Mouse (Mus musculus) v-Abl transformed pro-B cells (cell line): ENCODE results near the gene Mfsd1.

Experiments
- in situ Hi-C, 2 experiments: fragments of 400-800 bp; cut with MboI; formaldehyde crosslinking; loops; one replicate each; pipeline ENCODE4 v1.15.1; 2025; ENCODE audit not compliant: unreplicated experiment in 2 of 2

Gene Mfsd1

DNA sequence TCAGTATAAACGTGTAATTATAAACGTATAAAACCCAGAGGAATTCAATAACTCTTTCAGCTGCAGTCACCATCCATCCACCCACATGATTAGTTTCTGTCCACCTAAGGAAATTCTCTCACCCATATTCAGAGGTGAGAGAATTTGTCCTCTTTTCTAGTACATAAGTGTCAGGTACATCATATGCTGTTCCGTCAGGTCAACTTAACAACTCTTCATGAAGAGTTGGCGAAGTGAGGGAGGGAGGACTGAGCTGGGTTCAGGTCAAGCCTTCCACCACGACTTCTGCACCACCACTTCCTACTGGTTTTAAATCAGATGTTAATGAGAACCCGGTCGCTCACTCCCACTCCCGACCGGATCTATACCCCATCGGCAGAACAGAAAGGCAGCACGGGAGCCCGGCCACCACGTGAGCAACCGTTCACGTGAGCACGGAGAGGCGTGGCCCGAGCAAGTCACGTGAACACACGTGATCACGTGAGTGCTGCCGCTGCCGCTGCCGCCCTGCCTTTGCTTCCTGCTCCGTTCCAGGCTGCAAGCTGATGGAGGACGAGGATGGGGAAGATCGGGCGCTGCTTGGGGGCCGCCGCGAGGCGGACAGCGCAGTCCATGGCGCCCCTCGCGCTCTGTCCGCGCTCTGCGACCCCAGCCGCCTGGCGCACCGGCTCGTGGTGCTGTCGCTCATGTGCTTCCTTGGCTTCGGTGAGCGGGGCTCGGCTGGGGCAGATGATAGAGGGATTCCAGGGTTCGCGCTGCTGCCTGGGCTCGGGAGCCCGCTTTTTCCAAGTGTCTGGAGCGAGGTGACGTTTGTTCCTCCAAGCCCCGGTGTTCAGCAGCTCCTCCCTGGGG, at the start of gene Mfsd1:
Gene Mfsd1 (plus strand): TSS at position 469 of the 852 bp plus-strand sequence.
- in situ Hi-C loops = loop anchor here in 1 of 2 experiments (10.0 to 25.0 kb wide), 2 partner anchors 1628 to 1920 kb away; partner anchors contain the start of genes Ccnl1 and Lekr1

DNA sequence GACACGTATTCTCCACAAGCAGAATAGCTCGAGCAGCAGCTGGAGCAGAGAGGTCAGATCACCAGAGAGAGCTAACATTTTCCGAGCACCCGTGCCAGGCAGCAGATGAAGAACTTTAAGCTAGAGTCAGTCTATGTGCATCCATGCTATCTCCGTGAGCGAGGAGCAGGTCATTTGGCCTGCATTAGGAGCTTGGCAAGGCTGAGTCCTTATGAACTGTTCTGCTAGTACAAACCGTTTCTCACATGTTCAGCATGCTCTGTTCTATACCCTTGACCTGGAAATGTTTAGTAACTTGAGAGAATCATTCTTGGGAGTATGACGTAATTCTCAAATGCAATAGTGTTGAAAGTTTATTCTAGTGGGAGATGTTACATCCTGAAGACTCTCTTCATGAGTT, 38.9 kb upstream of the Mfsd1 start:
- in situ Hi-C loops = no loop called here

DNA sequence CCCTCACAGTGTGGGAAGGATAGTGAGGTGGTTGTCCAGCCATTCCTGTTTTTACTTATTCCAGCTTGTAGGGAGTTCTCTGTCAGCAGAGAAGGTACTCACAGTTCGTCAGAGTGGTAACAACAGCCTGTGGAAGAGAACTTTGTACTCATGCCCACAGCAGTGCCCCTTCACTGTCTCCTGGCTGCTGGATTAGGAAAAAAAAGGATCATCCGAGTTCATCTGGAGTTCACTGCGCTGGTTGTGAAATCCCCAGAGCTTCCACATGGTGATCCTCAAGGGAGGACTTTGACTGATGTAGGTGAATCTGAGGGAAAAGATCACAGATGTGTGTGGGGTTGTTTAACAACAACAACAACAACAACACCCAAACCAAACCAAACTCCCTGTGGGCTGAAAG, 31.3 kb upstream of the Mfsd1 start:
- in situ Hi-C loops = loop anchor here (10.0 to 25.0 kb wide), 3 partner anchors 564 to 1589 kb away; partner anchors contain the start of genes Rsrc1 (in 2 of the 2), Shox2 (in 2 of the 2) and Ccnl1 (in 1 of the 2)

DNA sequence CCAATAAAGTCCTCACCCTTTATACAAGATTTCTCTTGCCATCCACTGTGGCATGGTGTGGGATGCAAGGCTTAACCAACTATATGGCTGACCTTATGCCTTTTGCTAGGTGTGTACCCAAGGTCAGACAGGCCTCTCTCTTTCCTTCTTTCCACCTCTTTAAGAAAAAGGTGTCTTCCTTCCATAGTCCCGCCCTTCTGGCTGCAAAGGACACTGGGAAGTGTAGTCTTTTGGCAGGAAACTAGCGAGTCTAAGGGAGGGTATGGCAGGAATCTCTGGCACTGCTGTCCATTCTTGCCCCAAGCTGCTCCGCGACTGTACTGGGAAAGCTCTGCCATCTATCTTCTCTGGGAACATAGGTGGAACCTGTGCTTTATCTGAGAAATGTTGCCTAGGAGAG, 29.3 kb upstream of the Mfsd1 start:
- in situ Hi-C loops = loop anchor here (10.0 to 25.0 kb wide), 3 partner anchors 566 to 1591 kb away; partner anchors contain the start of genes Rsrc1 (in 2 of the 2), Shox2 (in 2 of the 2) and Ccnl1 (in 1 of the 2)

DNA sequence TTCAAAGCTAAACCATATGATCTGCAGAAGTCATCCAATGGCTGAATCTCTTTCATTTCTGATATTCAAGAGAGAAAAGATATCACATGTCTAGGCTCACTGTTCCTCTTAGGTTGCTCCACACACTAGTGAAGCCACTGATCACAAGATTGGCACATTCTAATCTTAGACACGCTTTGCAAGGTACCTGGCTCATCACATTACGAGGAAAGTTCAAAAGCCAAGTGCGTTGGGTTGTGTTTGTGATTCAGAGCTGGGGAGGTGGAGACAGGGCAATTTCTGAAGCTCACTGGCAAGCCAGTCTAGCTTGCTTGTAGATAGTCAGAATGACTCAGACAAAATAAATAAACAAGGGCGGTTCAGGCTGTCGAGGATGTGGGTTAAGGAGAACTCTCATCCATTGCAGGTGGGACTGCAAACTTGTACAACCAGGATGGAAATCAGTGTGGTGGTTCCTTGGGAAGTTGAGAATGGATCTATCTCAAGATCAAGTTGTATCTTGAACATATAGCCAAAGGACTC, 28.6 kb upstream of the Mfsd1 start:
- in situ Hi-C loops = loop anchor here (10.0 to 25.0 kb wide), 3 partner anchors 567 to 1592 kb away; partner anchors contain the start of genes Rsrc1 (in 2 of the 2), Shox2 (in 2 of the 2) and Ccnl1 (in 1 of the 2)

DNA sequence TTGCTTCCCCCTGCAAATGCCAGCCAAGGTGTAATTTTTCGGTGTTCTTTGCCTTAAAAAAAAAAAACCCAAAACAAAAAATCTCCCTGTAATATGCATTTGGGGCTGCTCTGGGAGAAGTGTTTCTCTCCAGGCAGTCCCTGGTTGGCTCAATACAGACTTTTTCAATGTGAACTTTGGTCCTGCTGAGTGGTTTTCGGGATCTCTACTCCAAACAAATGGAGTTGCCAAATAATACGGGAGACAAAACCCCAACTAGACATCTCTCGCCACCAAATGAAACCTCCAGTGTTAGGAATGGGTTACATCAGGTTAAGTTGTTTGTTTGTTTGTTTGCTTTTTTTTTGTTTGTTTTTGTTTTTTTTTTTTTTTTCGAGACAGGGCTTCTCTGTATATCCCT, 27.3 kb upstream of the Mfsd1 start:
- in situ Hi-C loops = loop anchor here (10.0 to 25.0 kb wide), 3 partner anchors 568 to 1593 kb away; partner anchors contain the start of genes Rsrc1 (in 2 of the 2), Shox2 (in 2 of the 2) and Ccnl1 (in 1 of the 2)

DNA sequence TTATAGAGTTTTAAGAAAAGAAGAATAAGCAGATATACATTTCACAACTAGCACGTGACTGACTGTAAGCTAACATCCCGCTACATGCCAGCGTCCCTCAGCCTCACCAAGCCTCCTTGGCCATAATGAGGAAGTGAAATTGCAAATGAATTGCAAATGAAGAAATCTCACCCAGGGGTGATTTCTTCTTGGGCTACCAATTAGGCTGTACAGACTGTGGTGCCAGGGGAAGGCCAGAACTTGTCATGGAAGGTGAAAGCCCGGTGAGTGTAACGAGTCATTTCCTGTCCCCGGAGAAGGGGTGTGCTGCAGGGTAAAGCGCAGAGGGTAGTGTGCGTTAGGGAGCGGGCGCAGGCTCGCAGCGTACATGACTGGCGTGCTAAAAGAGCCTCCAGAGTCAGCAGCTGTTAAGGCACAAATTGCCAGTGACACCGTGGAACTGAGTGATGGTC, 25.3 kb upstream of the Mfsd1 start:
- in situ Hi-C loops = loop anchor here (10.0 to 25.0 kb wide), 3 partner anchors 570 to 1595 kb away; partner anchors contain the start of genes Rsrc1 (in 2 of the 2), Shox2 (in 2 of the 2) and Ccnl1 (in 1 of the 2)

DNA sequence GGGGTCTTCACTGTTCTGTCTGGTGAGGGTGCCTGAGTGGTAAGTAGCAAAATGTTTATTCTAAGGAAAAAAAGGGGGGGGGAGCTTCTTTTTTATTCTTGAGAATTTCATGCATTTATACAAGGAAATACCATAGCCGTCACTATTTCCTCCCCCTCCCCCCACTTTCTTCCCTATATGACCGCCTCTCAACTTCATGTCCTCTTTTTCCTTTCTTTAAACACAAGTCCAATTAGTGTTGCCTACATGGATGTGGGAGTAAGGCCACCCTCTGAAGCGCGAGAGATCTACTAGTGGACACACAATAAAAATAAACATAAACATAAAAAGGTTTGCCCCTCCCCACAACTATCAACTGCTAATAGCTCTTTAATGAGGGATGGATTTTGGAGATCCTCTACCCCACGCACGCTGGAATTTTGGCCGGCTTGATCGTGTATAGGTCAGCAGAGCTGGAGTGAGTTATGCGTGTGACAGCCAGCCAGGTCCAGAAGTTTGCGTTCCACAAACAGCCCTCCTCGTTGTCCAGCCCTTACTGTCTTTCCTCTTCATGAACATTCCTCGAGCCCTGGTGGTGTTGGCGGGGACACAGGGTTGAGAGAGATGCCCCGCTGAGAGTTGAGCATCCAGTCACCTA, 24.7 kb upstream of the Mfsd1 start:
- in situ Hi-C loops = loop anchor here (10.0 to 25.0 kb wide), 3 partner anchors 571 to 1596 kb away; partner anchors contain the start of genes Rsrc1 (in 2 of the 2), Shox2 (in 2 of the 2) and Ccnl1 (in 1 of the 2)

DNA sequence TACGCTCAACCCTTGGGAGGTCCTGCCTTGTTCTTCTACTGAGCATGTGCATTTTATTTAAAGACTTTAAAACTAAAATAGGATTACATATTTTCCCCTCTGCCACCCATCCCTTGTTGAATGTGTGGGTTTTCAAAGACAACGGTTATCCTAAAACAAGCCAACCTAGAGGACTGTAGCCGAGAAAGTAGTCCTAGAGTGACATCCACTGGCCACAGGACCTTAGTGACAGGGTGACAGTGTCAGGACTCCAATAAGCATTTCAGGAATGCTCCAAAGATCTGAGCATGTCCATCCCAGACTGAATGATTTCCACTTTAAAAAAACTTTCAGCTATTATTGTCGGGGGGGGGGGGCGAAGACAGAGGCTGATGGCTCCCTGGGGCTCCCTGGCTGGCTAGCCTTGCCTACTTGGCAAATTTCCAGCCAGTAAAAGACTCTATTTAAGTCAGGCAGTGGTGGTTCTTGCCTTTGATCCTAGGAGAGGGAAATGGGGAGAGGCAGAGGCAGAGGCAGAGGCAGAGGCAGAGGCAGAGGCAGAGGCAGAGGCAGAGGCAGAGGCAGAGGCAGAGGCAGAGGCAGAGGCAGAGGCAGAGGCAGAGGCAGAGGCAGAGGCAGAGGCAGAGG, 17.7 kb upstream of the Mfsd1 start:
- in situ Hi-C loops = loop anchor here (5.0 to 25.0 kb wide), 7 partner anchors 53 to 1603 kb away; partner anchors contain the start of genes Gfm1 (in 2 of the 2), Ccnl1 (in 1 of the 2), Rsrc1 (in 1 of the 2) and Shox2 (in 1 of the 2)

DNA sequence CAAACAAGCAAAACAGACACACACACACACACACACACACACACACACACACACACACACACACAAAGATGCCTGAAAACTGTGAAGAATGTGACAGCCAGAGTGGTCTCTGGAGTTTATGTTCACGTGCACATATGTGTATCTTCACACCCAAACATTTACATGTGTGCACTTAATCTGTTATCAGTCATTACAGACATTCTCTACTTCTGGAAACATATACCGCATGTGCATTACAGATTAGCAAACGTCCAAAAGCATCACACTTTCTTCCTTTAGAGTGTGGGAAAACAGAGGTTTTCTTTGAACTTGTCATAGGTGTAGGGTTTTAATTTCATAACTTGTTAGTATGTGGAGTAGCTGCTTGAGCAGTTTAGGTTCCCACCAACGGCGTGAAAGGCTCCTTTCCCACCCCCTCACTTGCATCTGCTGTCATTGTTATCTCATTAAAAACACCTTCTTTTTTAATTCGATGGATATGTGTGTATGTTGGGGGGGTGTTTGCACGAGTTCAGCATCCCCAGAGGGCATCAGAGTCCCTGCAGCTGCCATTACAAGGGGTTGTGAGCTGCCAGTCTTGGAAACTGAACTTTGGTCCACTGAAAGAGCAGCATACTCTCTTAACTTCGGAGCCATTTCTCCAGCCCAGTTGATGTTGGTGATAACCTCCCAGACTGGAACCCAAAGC, 16.9 kb upstream of the Mfsd1 start:
- in situ Hi-C loops = loop anchor here (5.0 to 25.0 kb wide), 4 partner anchors 578 to 1603 kb away; partner anchors contain the start of genes Ccnl1 (in 1 of the 2), Rsrc1 (in 1 of the 2) and Shox2 (in 1 of the 2)

DNA sequence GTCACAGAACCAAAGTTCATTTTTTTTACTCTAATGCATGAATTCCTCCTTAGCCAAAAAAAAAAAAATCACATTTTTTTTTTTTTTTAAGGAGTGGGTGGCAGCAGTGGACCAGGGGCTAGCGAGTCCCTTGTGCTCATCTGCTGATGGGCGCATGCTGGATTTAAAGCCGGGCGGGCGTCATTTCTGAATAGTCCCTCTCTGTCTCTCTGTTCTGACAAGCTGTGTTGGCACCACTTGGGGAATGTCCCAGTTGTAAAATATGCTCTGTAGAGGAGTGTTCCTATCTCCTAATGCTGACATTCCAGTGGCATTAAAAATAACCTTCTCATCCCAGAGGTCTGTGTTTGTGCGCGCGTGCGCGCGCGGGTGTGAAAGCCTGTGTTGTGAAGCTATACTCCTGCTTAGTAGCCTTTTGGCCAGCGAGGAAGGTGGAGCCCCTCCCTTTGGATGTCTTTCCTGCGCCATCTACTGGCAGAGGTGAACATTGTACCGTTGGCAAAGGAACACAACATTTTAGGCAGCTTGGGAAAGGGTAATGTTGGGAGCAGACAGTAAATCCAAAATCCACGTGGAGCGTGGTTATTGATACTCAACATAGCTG, 14.4 kb upstream of the Mfsd1 start:
- in situ Hi-C loops = loop anchor here (5.0 to 25.0 kb wide), 4 partner anchors 581 to 1606 kb away; partner anchors contain the start of genes Ccnl1 (in 1 of the 2), Rsrc1 (in 1 of the 2) and Shox2 (in 1 of the 2)

DNA sequence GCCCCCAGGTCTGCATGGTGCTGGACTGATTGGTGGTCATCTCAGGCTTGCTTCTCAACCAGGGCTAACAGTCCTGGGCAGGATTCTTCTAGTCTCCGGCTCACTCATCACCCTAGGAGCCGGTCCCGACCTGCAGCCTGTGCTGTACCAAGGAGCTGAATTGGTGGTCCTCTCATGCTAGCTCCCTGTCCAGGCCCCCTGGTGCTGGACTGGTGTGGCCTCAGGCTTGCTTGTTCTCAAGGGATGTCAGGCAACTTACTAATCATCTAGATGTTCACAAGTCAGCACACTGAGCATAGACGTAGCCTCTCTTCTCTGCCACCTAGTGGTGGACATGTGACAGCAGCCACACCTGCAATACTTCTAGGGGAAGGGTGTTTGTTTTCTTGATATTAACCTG, 9.6 kb upstream of the Mfsd1 start:
- in situ Hi-C loops = loop anchor here (10.0 to 25.0 kb wide), 3 partner anchors 586 to 1611 kb away; partner anchors contain the start of genes Ccnl1 (in 1 of the 2), Rsrc1 (in 1 of the 2) and Shox2 (in 1 of the 2)

DNA sequence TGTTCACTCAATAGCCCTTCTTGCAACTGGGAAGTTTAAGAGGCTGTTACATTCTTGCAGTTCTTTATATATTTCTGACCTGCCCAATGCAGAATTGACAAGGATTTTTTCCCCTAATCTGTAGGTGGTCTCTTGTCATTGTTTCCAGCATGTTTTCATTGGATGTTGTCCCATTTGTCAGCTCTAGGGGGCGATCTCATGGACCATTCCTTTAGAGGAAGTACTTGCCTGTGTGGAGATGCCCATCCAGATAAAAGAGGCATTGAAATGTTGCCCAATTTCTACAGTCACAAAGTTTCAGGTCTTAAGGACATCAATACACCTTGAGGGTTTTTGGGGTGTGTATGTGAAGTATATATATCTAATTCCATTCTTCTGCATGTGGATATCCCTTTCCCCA, 9.0 kb upstream of the Mfsd1 start:
- in situ Hi-C loops = loop anchor here (10.0 to 25.0 kb wide), 3 partner anchors 586 to 1611 kb away; partner anchors contain the start of genes Ccnl1 (in 1 of the 2), Rsrc1 (in 1 of the 2) and Shox2 (in 1 of the 2)

DNA sequence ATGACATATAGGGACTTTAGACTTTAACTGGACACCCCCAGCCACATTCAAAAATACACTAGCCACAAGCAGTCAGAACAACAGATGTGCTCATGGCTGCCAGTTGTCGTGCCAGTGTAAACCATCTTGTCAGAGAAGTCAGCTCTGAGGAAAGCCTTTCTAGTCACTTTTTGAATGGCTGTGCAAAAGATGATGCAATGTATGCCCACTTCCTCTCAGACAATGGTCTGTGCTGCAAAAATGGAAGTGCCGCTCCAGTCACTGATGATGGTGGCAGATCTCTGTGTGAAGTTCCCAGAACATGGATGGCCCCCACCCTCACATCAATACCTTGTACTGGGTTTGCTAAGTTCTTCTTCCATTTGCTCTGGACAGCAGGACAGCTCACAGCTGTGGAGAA, 6.3 kb upstream of the Mfsd1 start:
- in situ Hi-C loops = loop anchor here (10.0 to 25.0 kb wide), 2 partner anchors 1171 to 1914 kb away; partner anchors contain the start of gene Lekr1 (in 1 of the 2)

DNA sequence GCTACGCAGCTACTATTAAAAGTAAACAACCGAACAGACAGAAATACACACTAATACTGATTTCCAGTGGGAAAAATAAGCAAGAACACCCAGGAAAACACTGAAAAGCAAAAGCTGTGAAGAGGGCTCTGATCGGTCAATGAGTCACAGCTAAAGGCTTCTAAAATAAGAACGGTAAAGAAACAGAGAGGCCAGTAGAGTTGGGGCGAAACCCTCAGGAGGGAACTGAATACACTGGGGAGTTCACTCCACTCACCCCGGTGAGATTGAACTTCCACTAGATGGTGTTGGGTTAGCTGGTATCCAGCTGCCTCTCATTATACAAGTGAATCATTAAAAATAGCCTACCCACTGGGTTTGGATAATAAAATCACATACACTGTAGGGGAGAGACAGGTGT, 5.8 kb upstream of the Mfsd1 start:
- in situ Hi-C loops = loop anchor here (10.0 to 25.0 kb wide), 2 partner anchors 1172 to 1914 kb away; partner anchors contain the start of gene Lekr1 (in 1 of the 2)

DNA sequence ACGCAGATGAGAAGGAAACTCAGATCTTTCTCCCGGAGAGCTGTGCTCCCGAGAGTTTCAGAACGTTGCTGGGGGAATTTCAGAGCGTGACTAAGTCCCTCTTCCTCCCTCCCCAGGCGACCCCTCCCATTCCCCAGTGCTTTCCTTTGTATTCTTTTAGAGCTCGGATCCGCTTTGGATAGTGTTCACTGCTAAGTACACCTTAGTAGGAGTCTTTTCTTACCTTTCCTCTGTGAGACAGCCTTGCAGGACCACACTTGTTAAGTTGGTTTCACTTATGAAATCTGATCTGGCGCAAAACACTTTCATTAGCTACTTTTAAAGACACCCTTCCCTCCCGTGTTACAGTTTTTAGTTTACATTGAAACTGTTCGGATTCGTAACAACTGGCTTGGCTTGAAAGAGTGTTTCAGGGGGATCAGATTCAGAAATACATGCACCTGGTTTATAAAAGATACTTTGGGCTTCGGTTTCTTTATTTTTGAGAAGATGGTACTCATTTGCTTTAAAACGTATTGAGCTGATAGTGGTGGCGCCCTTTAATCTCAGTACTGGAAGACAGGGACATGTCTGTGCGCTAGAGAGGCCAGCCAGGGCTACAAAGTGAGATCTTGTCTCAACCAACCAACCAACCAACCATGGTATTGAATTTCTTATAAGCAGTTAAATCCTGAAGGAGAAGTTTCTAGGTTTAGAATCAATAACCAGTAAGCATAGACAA, 744 bp downstream of the Mfsd1 start:
- in situ Hi-C loops = loop anchor here in 1 of 2 experiments (10.0 to 25.0 kb wide), 2 partner anchors 1628 to 1921 kb away; partner anchors contain the start of genes Ccnl1 and Lekr1

DNA sequence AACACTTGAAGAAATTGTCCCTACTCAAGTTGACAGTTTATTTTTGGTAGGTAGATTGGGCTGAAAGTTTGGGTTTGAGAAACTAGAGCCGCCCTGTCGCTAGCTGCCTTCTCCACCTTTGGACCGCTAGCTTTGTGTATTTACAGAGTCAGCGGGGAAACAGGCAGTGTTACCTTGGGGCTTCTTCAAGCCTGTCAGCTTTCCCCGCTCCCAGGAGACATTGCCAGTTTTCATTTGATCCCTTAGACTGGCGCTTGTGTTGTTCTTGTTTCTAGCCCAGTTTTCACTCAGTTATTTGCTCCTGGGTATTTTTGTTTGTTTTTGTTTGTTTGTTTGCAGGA, 1.3 kb downstream of the Mfsd1 start:
- in situ Hi-C loops = loop anchor here in 1 of 2 experiments (10.0 to 25.0 kb wide), 2 partner anchors 1629 to 1922 kb away; partner anchors contain the start of genes Ccnl1 and Lekr1
